Mouse (Mus musculus) kidney, embryonic 16.5 days (tissue): ENCODE results near the gene Grap2. TPM values are rescaled to one million over a fixed set of nuclear protein-coding genes. Genes with fewer than 3 reads are reported as not detected.

Experiments
- ATAC-seq: fragments of 200-750 bp; cut with Nextera tagmentation; 2 replicates; pipeline ENCODE4 v1.8.0; 2017; ENCODE audit warnings: moderate TSS enrichment; ENCODE audit not compliant: low FRiP score, low TSS enrichment
- H3K27ac ChIP-seq: fragments of 300-500 bp; sonication (generic); 2 replicates; pipeline ENCODE4 v1.5.1; 2014; ENCODE audit warnings: low read length
- H3K27me3 ChIP-seq: fragments of 300-500 bp; sonication (generic); 2 replicates; pipeline ENCODE4 v1.6.1; 2014; ENCODE audit warnings: low read length, control low read depth, mixed read lengths; ENCODE audit not compliant: insufficient read depth
- H3K36me3 ChIP-seq: fragments of 300-500 bp; sonication (generic); 2 replicates; pipeline ENCODE4 v1.6.1; 2014; ENCODE audit warnings: low read length, control low read depth, mixed read lengths; ENCODE audit not compliant: insufficient read depth
- H3K4me1 ChIP-seq: fragments of 300-500 bp; sonication (generic); 2 replicates; pipeline ENCODE4 v1.6.1; 2014; ENCODE audit warnings: low read length, control low read depth, mixed read lengths; ENCODE audit not compliant: insufficient read depth
- H3K4me2 ChIP-seq: fragments of 300-500 bp; sonication (generic); replicated peaks from 2 replicates; pipeline ENCODE4 v1.6.1; 2014; ENCODE audit warnings: low read depth, low read length
- H3K4me3 ChIP-seq: fragments of 300-500 bp; sonication (generic); 2 replicates; pipeline ENCODE4 v1.5.1; 2014; ENCODE audit warnings: mild to moderate bottlenecking, low read length
- H3K9ac ChIP-seq: fragments of 300-500 bp; sonication (generic); replicated peaks from 2 replicates; pipeline ENCODE4 v1.6.1; 2014; ENCODE audit warnings: low read length
- H3K9me3 ChIP-seq: fragments of 300-500 bp; sonication (generic); 2 replicates; pipeline ENCODE4 v1.6.1; 2016; ENCODE audit warnings: low read length, control low read depth
- WGBS: fragments of 180-500 bp; shearing (Covaris S2); extraction: QIAGEN DNeasy Blood & Tissue Kit; methylation state at CpG from one replicate; pipeline ENCODE4 v1.1.7; 2014; 5-methylcytosine and 5-hydroxymethylcytosine counted together
- polyA plus RNA-seq: library from polyadenylated mRNA; unstranded; fragments of >200 nt; fragmentation: Nextera tagmentation; extraction: Ambion mirVana; gene quantifications from 2 replicates; pipeline ENCODE4 v1.2.1, GENCODE M21; 2015

The Grap2 gene
- polyA plus RNA-seq = 0.62 and 0.81 TPM in 2 replicates

GRCm38 (mm10) chr15:80572291-80572690 lies at the start of gene Grap2:
Grap2 (plus strand) TSS chr15:80572594.
- 68% methylated on average over 12 of the region's 12 CpGs for WGBS
- no peak within 1 kb of the TSS for H3K9ac ChIP-seq
- H3K4me1 ChIP-seq = no peaks in the 10 kb centered on the region
- no peak within 1 kb of the TSS for H3K4me2 ChIP-seq
- no peaks in the 10 kb centered on the region for H3K36me3 ChIP-seq
- no peak for ATAC-seq
- no peak within 1 kb of the TSS for H3K4me3 ChIP-seq
- no peaks in the 10 kb centered on the region for H3K9me3 ChIP-seq
- no peak within 1 kb of the TSS for H3K27ac ChIP-seq
- peaks cover 16% of the 10 kb centered on the region for H3K27me3 ChIP-seq

GRCm38 (mm10) chr15:80529955-80530869 lies 42.2 kb upstream of the Grap2 start:
- 43% methylated on average over 20 of the region's 20 CpGs for WGBS
- no peaks in the 10 kb centered on the region for H3K36me3 ChIP-seq
- no peaks in the 10 kb centered on the region for H3K4me1 ChIP-seq
- ATAC-seq = no peak
- H3K9me3 ChIP-seq = no peaks in the 10 kb centered on the region
- H3K27me3 ChIP-seq = no peaks in the 10 kb centered on the region
- H3K4me3 ChIP-seq = no peak overlapping the region
- H3K27ac ChIP-seq = no peak overlapping the region
- no peak overlapping the region for H3K9ac ChIP-seq
- H3K4me2 ChIP-seq = no peak overlapping the region

- no peak overlapping the region for H3K4me2 ChIP-seq
- no peak overlapping the region for H3K4me3 ChIP-seq
- ATAC-seq = no peak
- H3K27ac ChIP-seq = no peak overlapping the region
- no peak overlapping the region for H3K9ac ChIP-seq
- H3K36me3 ChIP-seq = no peaks in the 10 kb centered on the region
- no peaks in the 10 kb centered on the region for H3K4me1 ChIP-seq
- no peaks in the 10 kb centered on the region for H3K9me3 ChIP-seq
- 78% methylated on average over 9 of the region's 9 CpGs for WGBS
- H3K27me3 ChIP-seq = no peaks in the 10 kb centered on the region
Observed at GRCm38 (mm10) chr15:80531026-80531425, 41.4 kb upstream of the Grap2 start.

DNA sequence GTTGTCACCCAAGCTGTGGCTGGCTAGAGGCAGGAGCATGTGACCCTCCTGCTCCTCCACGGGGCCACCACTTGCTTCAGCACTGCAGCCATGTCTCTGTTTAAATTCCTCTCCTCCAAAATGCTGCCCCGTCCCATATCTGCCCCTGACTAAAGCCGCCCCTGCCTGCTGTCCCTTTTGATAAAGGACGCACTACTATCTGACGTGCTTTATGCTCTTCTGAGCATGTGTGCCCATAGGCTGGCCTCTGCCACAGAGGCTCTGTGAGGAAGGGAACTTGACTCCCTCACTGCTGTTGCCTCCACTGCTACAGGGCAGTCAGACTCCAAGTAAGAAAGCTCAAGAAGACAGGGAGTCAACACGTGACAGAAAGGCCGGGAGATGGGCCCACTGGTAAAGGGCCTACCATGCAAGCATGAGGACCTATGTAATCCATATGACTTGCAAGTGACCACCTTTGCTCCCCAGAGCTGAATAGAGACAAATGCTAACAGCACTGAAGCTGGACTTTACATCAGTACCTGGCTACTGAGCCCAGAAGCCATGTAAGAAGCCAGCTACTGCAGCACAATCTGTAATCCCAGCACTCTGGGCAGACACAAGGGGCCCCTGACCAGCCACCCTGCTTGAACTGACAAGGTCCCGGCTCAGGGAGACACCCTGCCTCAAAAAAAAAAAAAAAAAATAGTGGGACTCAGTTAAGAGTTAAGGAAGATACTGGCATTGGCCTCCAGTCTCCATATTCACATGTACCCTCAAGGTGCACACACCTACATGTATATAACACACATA lies 39.9 kb upstream of the Grap2 start:
- no peak for ATAC-seq
- 76% methylated on average over 8 of the region's 8 CpGs for WGBS

GRCm38 (mm10) chr15:80533274-80533673 lies 39.1 kb upstream of the Grap2 start:
- Histone ChIP-seq H3K27ac (no peak overlapping the region), H3K9ac (no peak overlapping the region), H3K27me3 (no peaks in the 10 kb centered on the region), H3K4me2 (no peak overlapping the region), H3K36me3 (no peaks in the 10 kb centered on the region), H3K9me3 (no peaks in the 10 kb centered on the region), H3K4me3 (no peak overlapping the region), H3K4me1 (no peaks in the 10 kb centered on the region)
- WGBS = 50% methylated on average over 6 of the region's 6 CpGs
- ATAC-seq = no peak

More for the DNA sequence above, 39.9 kb upstream of the Grap2 start:
- H3K36me3 ChIP-seq = no peaks in the 10 kb centered on the region
- no peak overlapping the region for H3K27ac ChIP-seq
- no peak overlapping the region for H3K4me2 ChIP-seq
- no peak overlapping the region for H3K4me3 ChIP-seq
- H3K9ac ChIP-seq = no peak overlapping the region
- no peaks in the 10 kb centered on the region for H3K4me1 ChIP-seq
- no peaks in the 10 kb centered on the region for H3K9me3 ChIP-seq
- no peaks in the 10 kb centered on the region for H3K27me3 ChIP-seq

GRCm38 (mm10) chr15:80536051-80536450 lies 36.3 kb upstream of the Grap2 start:
- Histone ChIP-seq H3K27me3 (no peaks in the 10 kb centered on the region), H3K27ac (no peak overlapping the region), H3K4me3 (no peak overlapping the region), H3K9me3 (no peaks in the 10 kb centered on the region), H3K9ac (no peak overlapping the region), H3K4me1 (no peaks in the 10 kb centered on the region), H3K36me3 (no peaks in the 10 kb centered on the region), H3K4me2 (no peak overlapping the region)
- WGBS = 68% methylated on average over 2 of the region's 2 CpGs
- ATAC-seq = no peak

DNA sequence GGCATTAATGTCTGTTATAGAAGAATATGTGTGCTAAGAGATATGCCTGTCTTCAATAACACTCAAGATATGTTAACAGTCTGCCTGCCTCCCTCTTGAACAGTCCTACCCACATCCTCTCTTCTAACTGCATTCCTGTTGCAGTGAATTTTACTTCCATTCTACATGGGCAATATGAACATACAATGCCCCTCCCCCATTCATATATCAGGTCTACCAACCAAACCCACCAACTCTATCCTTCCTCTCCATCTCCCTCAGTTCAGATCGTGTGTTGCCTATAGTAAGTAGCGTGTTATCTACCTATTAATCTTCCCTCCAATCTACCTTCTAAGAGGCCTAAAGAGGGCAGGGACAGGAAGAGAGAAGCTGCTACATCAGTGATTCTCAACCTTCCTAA lies 34.3 kb upstream of the Grap2 start:
- Histone ChIP-seq H3K27me3 (no peaks in the 10 kb centered on the region), H3K4me2 (no peak overlapping the region), H3K36me3 (no peaks in the 10 kb centered on the region), H3K27ac (no peak overlapping the region), H3K4me3 (no peak overlapping the region), H3K4me1 (no peaks in the 10 kb centered on the region), H3K9ac (no peak overlapping the region), H3K9me3 (no peaks in the 10 kb centered on the region)
- ATAC-seq = no peak
- 77% methylated on average over 2 of the region's 2 CpGs for WGBS

GRCm38 (mm10) chr15:80538671-80539340 lies 33.6 kb upstream of the Grap2 start:
- WGBS = 80% methylated on average over 7 of the region's 7 CpGs
- Histone ChIP-seq H3K27me3 (no peaks in the 10 kb centered on the region), H3K4me1 (no peaks in the 10 kb centered on the region), H3K9ac (no peak overlapping the region), H3K36me3 (no peaks in the 10 kb centered on the region), H3K9me3 (no peaks in the 10 kb centered on the region), H3K27ac (no peak overlapping the region), H3K4me3 (no peak overlapping the region), H3K4me2 (no peak overlapping the region)
- ATAC-seq = no peak

DNA sequence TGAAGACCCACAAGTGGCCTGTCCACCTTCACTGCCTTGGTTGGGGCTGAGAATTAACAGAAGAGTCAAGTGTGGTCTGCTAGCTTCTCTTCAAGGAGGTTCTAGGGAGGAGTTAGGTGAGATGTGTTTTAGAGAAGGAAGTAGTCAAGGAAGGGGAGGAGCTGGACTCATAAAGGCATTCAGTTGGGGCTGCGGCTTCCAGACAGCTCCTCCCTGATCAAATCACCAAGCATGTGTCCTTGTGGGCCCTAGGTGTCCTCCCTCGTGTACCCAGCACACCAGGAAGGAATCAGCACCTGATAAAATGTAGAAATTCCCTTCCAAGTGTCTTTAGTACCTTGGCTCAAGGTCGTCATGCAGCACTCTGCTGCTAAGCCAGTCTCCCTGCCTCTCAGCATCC lies 28.3 kb upstream of the Grap2 start:
- H3K36me3 ChIP-seq = no peaks in the 10 kb centered on the region
- no peak overlapping the region for H3K27ac ChIP-seq
- no peaks in the 10 kb centered on the region for H3K27me3 ChIP-seq
- WGBS = 48% methylated on average over 3 of the region's 3 CpGs
- H3K9me3 ChIP-seq = no peaks in the 10 kb centered on the region
- no peak overlapping the region for H3K4me3 ChIP-seq
- ATAC-seq = no peak
- H3K4me1 ChIP-seq = no peaks in the 10 kb centered on the region
- H3K4me2 ChIP-seq = no peak overlapping the region
- H3K9ac ChIP-seq = no peak overlapping the region
